Mouse (Mus musculus) hindbrain, postnatal 0 days (tissue): ENCODE results near the gene Pcdh9. TPM values are rescaled to one million over a fixed set of nuclear protein-coding genes. Genes with fewer than 3 reads are reported as not detected.

Experiments used
- ATAC-seq: fragments of 200-750 bp; cut with Nextera tagmentation; 2 replicates; pipeline ENCODE4 v1.8.0; 2017; ENCODE audit warnings: mild to moderate bottlenecking, moderate TSS enrichment, moderate library complexity
- DNase-seq: peaks from one replicate; pipeline ENCODE4 v3.0.0-alpha.2; 2015; ENCODE audit warnings: low spot score
- H3K27ac ChIP-seq: fragments of 300-500 bp; sonication (generic); 2 replicates; pipeline ENCODE4 v1.5.1; 2014; ENCODE audit warnings: mild to moderate bottlenecking
- H3K27me3 ChIP-seq: fragments of 300-500 bp; sonication (generic); 2 replicates; pipeline ENCODE4 v1.6.1; 2014; ENCODE audit warnings: low read length, mixed read lengths; ENCODE audit not compliant: insufficient read depth
- H3K36me3 ChIP-seq: fragments of 300-500 bp; sonication (generic); 2 replicates; pipeline ENCODE4 v1.6.1; 2014; ENCODE audit warnings: low read length, mixed read lengths; ENCODE audit not compliant: insufficient read depth
- H3K4me1 ChIP-seq: fragments of 300-500 bp; sonication (generic); 2 replicates; pipeline ENCODE4 v1.6.1; 2014; ENCODE audit warnings: antibody characterized with exemption, low read length, mixed read lengths; ENCODE audit not compliant: insufficient read depth
- H3K4me2 ChIP-seq: fragments of 300-500 bp; sonication (generic); 2 replicates; pipeline ENCODE4 v1.6.1; 2014; ENCODE audit warnings: low read depth, mild to moderate bottlenecking, low read length, moderate library complexity, mixed read lengths
- H3K4me3 ChIP-seq: fragments of 300-500 bp; sonication (generic); 2 replicates; pipeline ENCODE4 v1.5.1; 2014; ENCODE audit warnings: low read length
- H3K9ac ChIP-seq: fragments of 300-500 bp; sonication (generic); replicated peaks from 2 replicates; pipeline ENCODE4 v1.6.1; 2014; ENCODE audit warnings: mild to moderate bottlenecking, low read length, moderate library complexity, mixed read lengths
- H3K9me3 ChIP-seq: fragments of 300-500 bp; sonication (generic); 2 replicates; pipeline ENCODE4 v1.6.1; 2016; ENCODE audit warnings: low read length, mixed read lengths
- CTCF ChIP-seq: IDR thresholded peaks from 2 replicates; pipeline ENCODE4 v1.5.1; 2016; ENCODE audit warnings: antibody characterized with exemption, control low read depth, low read depth
- WGBS: fragments of 180-500 bp; shearing (Covaris S2); extraction: QIAGEN DNeasy Blood & Tissue Kit; methylation state at CpG from one replicate; pipeline ENCODE4 v1.1.7; 2014; 5-methylcytosine and 5-hydroxymethylcytosine counted together
- polyA plus RNA-seq: library from polyadenylated mRNA; unstranded; fragments of >200 nt; fragmentation: Nextera tagmentation; extraction: Ambion mirVana; gene quantifications from 2 replicates; pipeline ENCODE4 v1.2.1, GENCODE M21; 2015
- total RNA-seq: library from RNA; depleted of rRNA; stranded (reverse); fragments of >200 nt; gene quantifications from 2 replicates; pipeline ENCODE4 v1.2.3, GENCODE M21; 2014

Pcdh9 gene
- total and polyA plus RNA-seq, 2 experiments from 2014 or later: 129 to 149 TPM

GRCm38 (mm10) chr14:93039326-93040221 lies 850.9 kb downstream of the Pcdh9 start:
- Histone ChIP-seq H3K9ac (no peak overlapping the region), H3K36me3 (no peaks in the 10 kb centered on the region), H3K4me3 (no peak overlapping the region), H3K4me1 (peaks cover 4% of the 10 kb centered on the region; the same call in 1 of the 2 replicates), H3K27me3 (no peaks in the 10 kb centered on the region), H3K4me2 (no peak overlapping the region), H3K9me3 (no peaks in the 10 kb centered on the region), H3K27ac (0 out of 2 replicates have a peak overlapping the region, but pooled peaks have one; percentile 20)
- TF ChIP-seq CTCF: no peak
- no peak for ATAC-seq
- 53% methylated on average over 8 of the region's 8 CpGs for WGBS
- DNase-seq: peak; percentile 43

DNA sequence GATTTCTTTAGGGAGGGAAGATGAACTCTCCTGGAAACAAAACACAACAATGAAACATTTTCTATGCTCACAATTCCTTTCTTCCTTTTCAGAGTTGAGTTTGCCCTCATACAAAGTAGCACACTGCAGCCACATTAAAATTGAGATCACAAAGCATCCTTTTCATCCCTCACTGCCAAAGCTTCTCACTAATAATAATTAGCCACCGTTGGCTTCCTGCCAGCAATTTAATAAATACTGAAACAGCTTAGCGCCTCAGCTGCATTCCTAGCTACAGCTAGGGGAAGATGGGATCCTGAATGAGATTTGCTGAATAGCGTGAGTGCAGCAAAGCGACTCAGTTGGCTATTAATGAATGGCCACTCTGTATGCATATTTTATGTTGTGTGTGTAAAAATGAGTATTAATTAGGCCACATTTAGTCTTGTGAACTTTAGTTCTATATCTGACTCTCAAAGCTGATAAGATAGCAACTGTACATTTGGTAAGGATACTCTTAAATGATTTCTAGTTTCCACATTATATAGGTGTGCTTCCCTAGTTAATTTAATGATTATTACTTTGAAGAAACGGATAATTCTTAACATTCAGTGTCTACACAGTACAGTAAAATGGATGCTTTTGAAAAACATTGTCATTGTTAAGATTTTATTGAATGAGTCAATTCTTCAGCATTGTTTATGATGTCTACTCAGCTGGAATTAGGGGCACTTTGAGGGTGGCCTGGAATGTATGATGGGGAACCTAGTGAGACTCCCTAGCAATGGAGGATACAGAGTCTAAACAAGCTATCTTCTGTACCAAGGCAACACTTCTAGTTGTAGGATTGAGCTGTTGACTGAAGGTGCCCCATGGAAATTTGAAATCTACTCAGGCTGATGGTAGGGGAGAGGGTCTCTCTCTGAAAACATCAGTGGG lies 881.1 kb downstream of the Pcdh9 start:
- DNase-seq: peak; percentile 89
- H3K4me1 ChIP-seq: no peaks in the 10 kb centered on the region
- H3K9me3 ChIP-seq: no peaks in the 10 kb centered on the region
- 0 out of 2 replicates have a peak, but pooled peaks have one; percentile 25 for TF ChIP-seq CTCF
- no peaks in the 10 kb centered on the region for H3K27me3 ChIP-seq
- WGBS: 18% methylated on average over 5 of the region's 5 CpGs
- no peak overlapping the region for H3K4me2 ChIP-seq
- H3K4me3 ChIP-seq: no peak overlapping the region
- H3K27ac ChIP-seq: no peak overlapping the region
- no peak overlapping the region for H3K9ac ChIP-seq
- no peaks in the 10 kb centered on the region for H3K36me3 ChIP-seq
- ATAC-seq: peak; percentile 83
